Mouse (Mus musculus) kidney, adult 18-20 months (tissue): ENCODE data around the gene Scarb1.

Source experiments
- DNase-seq: peaks from one replicate; pipeline ENCODE4 v3.0.0; 2021

Gene Scarb1

GRCm38 (mm10) chr5:125330656-125331055, 10.2 kb downstream of the Scarb1 start:
- DNase-seq: no peak

GRCm38 (mm10) chr5:125330191-125330590, 10.7 kb downstream of the Scarb1 start:
- DNase-seq: no peak

- DNase-seq: no peak
These were observed 13.1 kb downstream of the Scarb1 start for GRCm38 (mm10) chr5:125327596-125328385.

- no peak for DNase-seq
These were observed 14.5 kb downstream of the Scarb1 start for GRCm38 (mm10) chr5:125326351-125326750.

GRCm38 (mm10) chr5:125325931-125326330, 15.0 kb downstream of the Scarb1 start:
- DNase-seq: no peak

- DNase-seq: no peak
These were observed 15.6 kb downstream of the Scarb1 start for GRCm38 (mm10) chr5:125325285-125325684.

GRCm38 (mm10) chr5:125323939-125324480, 16.9 kb downstream of the Scarb1 start:
- no peak for DNase-seq

GRCm38 (mm10) chr5:125323128-125323527, 17.8 kb downstream of the Scarb1 start:
- no peak for DNase-seq

- no peak for DNase-seq
These were observed 19.1 kb downstream of the Scarb1 start for GRCm38 (mm10) chr5:125321836-125322235.

- peak; percentile 28 for DNase-seq
These were observed 21.7 kb downstream of the Scarb1 start for GRCm38 (mm10) chr5:125319057-125319800.

- no peak for DNase-seq
These were observed 22.9 kb downstream of the Scarb1 start for GRCm38 (mm10) chr5:125317953-125318352.

GRCm38 (mm10) chr5:125317296-125317695, 23.6 kb downstream of the Scarb1 start:
- DNase-seq: no peak

GRCm38 (mm10) chr5:125316771-125317170, 24.1 kb downstream of the Scarb1 start:
- DNase-seq: no peak

- DNase-seq: no peak
These were observed 25.8 kb downstream of the Scarb1 start for GRCm38 (mm10) chr5:125315110-125315509.

- no peak for DNase-seq
These were observed 26.9 kb downstream of the Scarb1 start for GRCm38 (mm10) chr5:125313991-125314390.

GRCm38 (mm10) chr5:125312970-125313597, 27.8 kb downstream of the Scarb1 start:
- peak; percentile 79 for DNase-seq

- no peak for DNase-seq
These were observed 29.9 kb downstream of the Scarb1 start for GRCm38 (mm10) chr5:125310986-125311385.

- DNase-seq: no peak
These were observed 31.7 kb downstream of the Scarb1 start for GRCm38 (mm10) chr5:125309193-125309592.

- no peak for DNase-seq
These were observed 34.1 kb downstream of the Scarb1 start for GRCm38 (mm10) chr5:125306824-125307223.

- no peak for DNase-seq
These were observed 34.5 kb downstream of the Scarb1 start for GRCm38 (mm10) chr5:125306372-125306771.

- no peak for DNase-seq
These were observed 35.4 kb downstream of the Scarb1 start for GRCm38 (mm10) chr5:125305229-125306081.

- DNase-seq: peak; percentile 30
These were observed 36.5 kb downstream of the Scarb1 start for GRCm38 (mm10) chr5:125304245-125304856.
